Mouse (Mus musculus) frontal cortex, postnatal 36 days (tissue): ENCODE measurements around the gene Mmp7.

Experiments used
- DNase-seq, 2 experiments: peaks; one replicate each; pipeline ENCODE4 v3.0.0; 2022; ENCODE audit warnings: low spot score in 2 of 2

Gene Mmp7

DNA sequence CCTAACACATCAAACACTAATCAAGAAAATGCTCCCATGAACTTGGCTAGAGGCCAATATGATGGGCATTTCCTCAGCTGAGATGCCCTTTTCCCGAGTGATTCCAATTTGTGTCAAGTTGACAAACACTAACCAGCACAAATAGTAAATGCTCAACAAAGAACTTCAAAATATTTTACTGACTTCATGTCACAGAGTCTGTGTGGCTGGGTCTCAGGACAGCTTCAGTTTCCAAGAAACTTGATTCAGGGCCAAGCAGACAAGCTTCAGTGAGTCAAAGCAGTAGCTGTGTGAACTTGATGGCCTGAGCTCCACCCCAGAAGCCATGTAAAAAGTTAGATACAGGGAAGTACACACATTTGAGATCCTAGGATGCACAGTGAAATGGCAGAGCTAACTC lies 52.3 kb downstream of the Mmp7 start:
- DNase-seq, result no peak

DNA sequence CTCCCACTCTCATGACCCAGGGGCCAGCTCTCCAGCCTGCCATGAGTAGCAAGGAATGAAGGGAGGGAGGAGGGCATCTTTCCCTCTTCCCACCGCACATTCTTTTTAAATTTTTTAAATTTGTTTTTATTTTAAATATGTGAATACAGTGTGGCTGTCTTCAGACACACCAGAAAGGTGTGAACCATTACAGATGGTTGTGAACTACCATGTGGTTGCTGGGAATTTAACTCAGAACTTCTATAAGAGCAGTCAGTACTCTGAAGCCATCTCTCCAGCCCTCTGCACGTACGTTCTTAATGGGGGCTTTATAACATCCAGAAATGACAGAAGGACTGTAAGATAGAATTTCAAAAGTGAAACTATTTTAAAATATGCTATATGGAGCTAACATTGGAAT lies 57.0 kb downstream of the Mmp7 start:
- DNase-seq, result no peak
